Mouse (Mus musculus) liver, postnatal 0 days (tissue): ENCODE measurements around the gene Igfbpl1.

Source experiments
- CTCF ChIP-seq: sonication (generic); IDR thresholded peaks from 2 replicates; pipeline ENCODE4 v1.5.1; 2016; ENCODE audit warnings: antibody characterized with exemption, low read depth
- EP300 ChIP-seq: IDR thresholded peaks from 2 replicates; pipeline ENCODE4 v1.6.1; 2016; ENCODE audit warnings: antibody characterized with exemption, low read depth, mild to moderate bottlenecking

- TF ChIP-seq CTCF (no peak), EP300 (no peak)
Observed at GRCm38 (mm10) chr4:45802900-45803299, 23.8 kb downstream of the Igfbpl1 start.
